Mouse (Mus musculus): Measurements from ENCODE around the gene Tagln3. TPM values are rescaled to one million over a fixed set of nuclear protein-coding genes. Genes with fewer than 3 reads are reported as not detected.

Tagln3 gene
- polyA plus RNA-seq, 1 experiment from 2014 or later = 1.8 TPM

- no peak overlapping the region for H3K9ac ChIP-seq
- no peak overlapping the region for H3K4me3 ChIP-seq
- no peaks in the 10 kb centered on the region for H3K4me1 ChIP-seq (replicated peaks)
- no peaks in the 10 kb centered on the region for H3K9me3 ChIP-seq (replicated peaks)
- ATAC-seq (replicated peaks; ENCODE audit: insufficient number of reproducible peaks, insufficient read depth, low FRiP score, low read depth) = no peak
- no peak overlapping the region for H3K4me2 ChIP-seq
- 62% methylated on average over 3 of the region's 3 CpGs for WGBS
- no peak overlapping the region for H3K27ac ChIP-seq
- H3K27me3 ChIP-seq = no peaks in the 10 kb centered on the region
- H3K36me3 ChIP-seq = no peaks in the 10 kb centered on the region
These were observed 39.1 kb downstream of the Tagln3 start for GRCm38 (mm10) chr16:45685295-45685694.

GRCm38 (mm10) chr16:45684815-45685214 lies 39.6 kb downstream of the Tagln3 start:
- Histone ChIP-seq H3K9me3 (replicated peaks) (no peaks in the 10 kb centered on the region), H3K27me3 (no peaks in the 10 kb centered on the region), H3K4me1 (replicated peaks) (no peaks in the 10 kb centered on the region), H3K36me3 (no peaks in the 10 kb centered on the region), H3K4me3 (no peak overlapping the region), H3K27ac (no peak overlapping the region), H3K4me2 (no peak overlapping the region), H3K9ac (no peak overlapping the region)
- ATAC-seq (replicated peaks; ENCODE audit: insufficient number of reproducible peaks, insufficient read depth, low FRiP score, low read depth) = no peak
- WGBS = 13% methylated on average over 8 of the region's 8 CpGs

- Histone ChIP-seq H3K4me2 (no peak overlapping the region), H3K27me3 (no peaks in the 10 kb centered on the region), H3K4me3 (no peak overlapping the region), H3K4me1 (replicated peaks) (no peaks in the 10 kb centered on the region), H3K36me3 (no peaks in the 10 kb centered on the region), H3K9ac (no peak overlapping the region), H3K27ac (no peak overlapping the region), H3K9me3 (replicated peaks) (no peaks in the 10 kb centered on the region)
- WGBS = 31% methylated on average over 1 of the region's 1 CpGs
- no peak for ATAC-seq (replicated peaks; ENCODE audit: insufficient number of reproducible peaks, insufficient read depth, low FRiP score, low read depth)
These were observed 47.9 kb downstream of the Tagln3 start for GRCm38 (mm10) chr16:45676462-45676861.

GRCm38 (mm10) chr16:45670005-45670404 lies 54.4 kb downstream of the Tagln3 start:
- no peaks in the 10 kb centered on the region for H3K4me1 ChIP-seq (replicated peaks)
- H3K9me3 ChIP-seq (replicated peaks) = no peaks in the 10 kb centered on the region
- H3K27ac ChIP-seq = no peak overlapping the region
- 58% methylated on average over 4 of the region's 4 CpGs for WGBS
- no peaks in the 10 kb centered on the region for H3K36me3 ChIP-seq
- H3K4me3 ChIP-seq = no peak overlapping the region
- H3K27me3 ChIP-seq = no peaks in the 10 kb centered on the region
- H3K4me2 ChIP-seq = no peak overlapping the region
- no peak overlapping the region for H3K9ac ChIP-seq
- no peak for ATAC-seq (replicated peaks; ENCODE audit: insufficient number of reproducible peaks, insufficient read depth, low FRiP score, low read depth)

GRCm38 (mm10) chr16:45668178-45668577 lies 56.2 kb downstream of the Tagln3 start:
- Histone ChIP-seq H3K27ac (no peak overlapping the region), H3K36me3 (no peaks in the 10 kb centered on the region), H3K4me3 (no peak overlapping the region), H3K4me2 (no peak overlapping the region), H3K27me3 (no peaks in the 10 kb centered on the region), H3K9me3 (replicated peaks) (no peaks in the 10 kb centered on the region), H3K9ac (no peak overlapping the region), H3K4me1 (replicated peaks) (no peaks in the 10 kb centered on the region)
- 53% methylated on average over 3 of the region's 3 CpGs for WGBS
- ATAC-seq (replicated peaks; ENCODE audit: insufficient number of reproducible peaks, insufficient read depth, low FRiP score, low read depth) = no peak

- Histone ChIP-seq H3K36me3 (no peaks in the 10 kb centered on the region), H3K4me1 (replicated peaks) (no peaks in the 10 kb centered on the region), H3K4me3 (no peak overlapping the region), H3K4me2 (no peak overlapping the region), H3K9ac (no peak overlapping the region), H3K27me3 (no peaks in the 10 kb centered on the region), H3K9me3 (replicated peaks) (no peaks in the 10 kb centered on the region), H3K27ac (no peak overlapping the region)
- ATAC-seq (replicated peaks; ENCODE audit: insufficient number of reproducible peaks, insufficient read depth, low FRiP score, low read depth) = no peak
- WGBS = 53% methylated on average over 2 of the region's 2 CpGs
These were observed 58.3 kb downstream of the Tagln3 start for GRCm38 (mm10) chr16:45666136-45666535.

- Histone ChIP-seq H3K9ac (no peak overlapping the region), H3K4me1 (replicated peaks) (no peaks in the 10 kb centered on the region), H3K36me3 (no peaks in the 10 kb centered on the region), H3K9me3 (replicated peaks) (no peaks in the 10 kb centered on the region), H3K27me3 (no peaks in the 10 kb centered on the region), H3K27ac (no peak overlapping the region), H3K4me3 (no peak overlapping the region), H3K4me2 (no peak overlapping the region)
- no peak for ATAC-seq (replicated peaks; ENCODE audit: insufficient number of reproducible peaks, insufficient read depth, low FRiP score, low read depth)
These were observed 62.0 kb downstream of the Tagln3 start for GRCm38 (mm10) chr16:45662381-45662780.

Other genes with a start within 250 kb of the Tagln3 start
- not detected in 2 replicates for gene Gm609, start 231.6 kb downstream of the Tagln3 start, polyA plus RNA-seq (2015; fragmentation: Nextera tagmentation; extraction: Ambion mirVana)
- gene Gm17783, start 192.6 kb downstream of the Tagln3 start, polyA plus RNA-seq (2015; fragmentation: Nextera tagmentation; extraction: Ambion mirVana) = not detected in 2 replicates
- gene Slc9c1, start 189.3 kb downstream of the Tagln3 start, polyA plus RNA-seq (2015; fragmentation: Nextera tagmentation; extraction: Ambion mirVana) = not detected in 2 replicates
- gene Gcsam, start 114.2 kb downstream of the Tagln3 start, polyA plus RNA-seq (2015; fragmentation: Nextera tagmentation; extraction: Ambion mirVana) = 0.35 and 0.43 TPM in 2 replicates
- gene BC016579, start 70.5 kb downstream of the Tagln3 start, polyA plus RNA-seq (2015; fragmentation: Nextera tagmentation; extraction: Ambion mirVana) = 0.16 TPM in 1 of 2 replicates, not detected in the other
- gene Tmprss7, start 30.9 kb downstream of the Tagln3 start, polyA plus RNA-seq (2015; fragmentation: Nextera tagmentation; extraction: Ambion mirVana) = 0.06 TPM in 1 of 2 replicates, not detected in the other
- 24.9 and 29.3 TPM in 2 replicates for gene Abhd10, start 18.3 kb upstream of the Tagln3 start, polyA plus RNA-seq (2015; fragmentation: Nextera tagmentation; extraction: Ambion mirVana)
- gene Phldb2, start 229.0 kb upstream of the Tagln3 start, polyA plus RNA-seq (2015; fragmentation: Nextera tagmentation; extraction: Ambion mirVana) = 38.4 and 39.8 TPM in 2 replicates